Mouse (Mus musculus) spleen, postnatal 4 days (tissue): Measurements from ENCODE around the gene Fam189a1.

ENCODE experiments used
- DNase-seq, 2 experiments: peaks; one replicate each; pipeline ENCODE4 v3.0.0; 2022; ENCODE audit warnings: low spot score in 2 of 2

Gene Fam189a1

GRCm38 (mm10) chr7:64949910-64950770, 206.2 kb downstream of the Fam189a1 start:
- peak; percentile 18 to 70 for DNase-seq

DNA sequence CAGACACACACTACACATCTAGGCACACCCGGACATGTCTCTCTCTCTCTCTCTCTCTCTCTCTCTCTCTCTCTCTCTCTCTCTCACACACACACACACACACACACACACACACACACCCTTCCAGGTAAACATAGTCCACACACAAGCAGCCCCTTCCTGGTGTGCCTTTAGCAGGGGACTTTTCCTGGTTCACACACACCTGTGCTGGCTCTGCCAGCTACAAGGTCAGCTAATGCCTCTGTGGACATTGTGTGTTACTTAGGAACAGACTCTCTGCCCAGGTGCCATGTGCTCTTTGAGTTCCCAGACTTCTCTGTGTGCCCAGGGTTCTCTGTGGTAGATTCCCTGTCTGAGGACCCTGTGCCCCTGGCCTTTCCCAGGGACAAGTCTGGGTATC, 206.9 kb downstream of the Fam189a1 start:
- no peak for DNase-seq

DNA sequence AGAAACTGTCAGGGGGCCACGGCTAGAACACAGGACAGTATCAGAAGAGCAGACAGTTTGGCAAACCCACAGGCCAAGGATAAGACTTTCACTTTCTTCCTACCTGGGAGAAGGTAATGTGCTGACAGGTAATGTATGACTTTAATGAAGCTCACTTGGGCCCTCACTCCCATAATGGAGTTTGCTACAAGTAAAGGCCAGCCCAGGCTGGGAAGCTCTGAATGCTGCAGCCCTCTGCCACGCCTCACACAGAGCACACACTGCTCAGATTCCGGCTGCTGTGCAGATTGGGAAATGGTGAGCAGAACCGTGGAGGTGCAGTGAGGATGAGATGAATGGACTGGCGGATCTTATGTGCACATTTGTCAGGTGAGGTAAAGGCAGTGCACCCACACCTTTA, 211.7 kb downstream of the Fam189a1 start:
- DNase-seq: no peak

- no peak for DNase-seq
These were observed 212.2 kb downstream of the Fam189a1 start for GRCm38 (mm10) chr7:64944175-64944574.

DNA sequence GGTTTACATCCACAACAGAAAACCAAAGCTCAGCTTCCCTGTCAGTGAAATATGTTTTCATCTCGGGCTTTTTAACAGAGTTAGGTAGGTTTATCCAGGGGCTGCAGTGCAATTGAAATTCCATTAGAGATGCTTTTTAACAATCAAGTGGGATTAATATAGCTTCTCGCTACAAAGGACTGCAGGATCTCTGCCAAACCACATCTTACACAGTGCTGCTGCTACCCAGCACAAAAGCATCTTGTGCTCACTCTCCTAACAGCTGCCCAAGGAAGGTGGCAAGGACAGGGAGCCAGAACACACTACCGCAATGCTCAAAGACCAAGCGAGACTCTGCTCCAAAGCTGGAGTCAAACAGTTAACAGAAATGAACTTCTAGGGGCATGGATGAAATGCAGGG, 219.4 kb downstream of the Fam189a1 start:
- DNase-seq: no peak

- DNase-seq: no peak
These were observed 222.3 kb downstream of the Fam189a1 start for GRCm38 (mm10) chr7:64934115-64934514.

GRCm38 (mm10) chr7:64930980-64931379, 225.4 kb downstream of the Fam189a1 start:
- DNase-seq: no peak

DNA sequence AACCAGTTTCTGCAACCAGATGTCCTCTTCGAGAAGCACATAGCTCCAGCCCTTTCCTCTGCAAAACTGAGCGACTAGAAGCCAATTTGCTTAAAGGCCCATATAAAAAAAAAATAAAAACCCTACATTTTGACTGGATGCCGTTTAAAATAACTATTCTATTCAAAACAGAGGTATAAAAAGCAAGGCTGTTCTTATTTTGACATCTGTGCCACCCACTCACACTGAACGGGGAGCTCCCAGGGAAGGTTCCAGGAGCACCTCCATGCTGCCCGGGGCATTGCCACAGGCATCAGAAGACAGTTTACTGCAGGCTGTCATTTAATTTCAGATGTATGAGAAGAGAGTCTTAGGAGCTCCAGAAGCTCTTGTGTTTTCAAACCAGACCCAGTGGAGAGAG, 232.5 kb downstream of the Fam189a1 start:
- DNase-seq: no peak

DNA sequence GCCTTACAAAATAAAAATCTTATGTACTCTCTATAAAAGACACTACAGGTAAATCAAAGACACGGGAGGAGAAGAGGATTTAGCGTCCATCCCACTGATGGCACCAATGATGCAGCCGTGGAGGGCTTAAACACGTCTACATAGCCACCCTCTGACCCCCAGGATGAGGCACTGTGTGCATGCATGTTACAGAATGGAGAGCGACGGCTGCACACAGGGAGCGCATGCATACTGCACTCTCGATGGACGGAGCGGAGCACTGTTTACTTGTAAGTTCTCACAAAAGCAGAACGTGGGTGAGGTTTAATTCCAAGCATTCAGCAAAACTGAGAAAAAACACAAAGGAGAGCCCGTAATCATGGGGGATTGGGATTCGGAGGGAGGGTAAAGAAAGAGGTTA, 235.2 kb downstream of the Fam189a1 start:
- DNase-seq: no peak

- no peak for DNase-seq
These were observed 235.6 kb downstream of the Fam189a1 start for GRCm38 (mm10) chr7:64920735-64921134.

DNA sequence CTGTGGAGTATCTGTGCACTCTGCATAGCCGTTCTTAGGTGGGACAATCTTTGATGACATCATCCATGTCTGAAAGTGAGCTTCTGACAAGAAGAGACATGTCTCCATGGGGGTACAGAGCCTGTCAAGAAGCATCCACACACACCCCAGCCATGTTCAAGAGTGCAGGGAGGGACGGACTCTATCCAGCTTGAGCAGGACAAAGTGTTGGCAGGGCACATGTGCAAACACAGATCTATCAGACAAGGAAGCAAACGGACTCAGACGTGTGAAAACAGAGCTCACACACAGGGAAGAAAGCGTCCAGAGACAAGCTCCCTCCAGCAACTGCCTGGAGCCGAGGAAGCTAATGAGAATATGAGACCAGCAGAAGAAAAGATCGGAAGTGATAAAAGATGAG, 239.7 kb downstream of the Fam189a1 start:
- no peak for DNase-seq

GRCm38 (mm10) chr7:64915121-64915520, 241.2 kb downstream of the Fam189a1 start:
- DNase-seq: no peak

DNA sequence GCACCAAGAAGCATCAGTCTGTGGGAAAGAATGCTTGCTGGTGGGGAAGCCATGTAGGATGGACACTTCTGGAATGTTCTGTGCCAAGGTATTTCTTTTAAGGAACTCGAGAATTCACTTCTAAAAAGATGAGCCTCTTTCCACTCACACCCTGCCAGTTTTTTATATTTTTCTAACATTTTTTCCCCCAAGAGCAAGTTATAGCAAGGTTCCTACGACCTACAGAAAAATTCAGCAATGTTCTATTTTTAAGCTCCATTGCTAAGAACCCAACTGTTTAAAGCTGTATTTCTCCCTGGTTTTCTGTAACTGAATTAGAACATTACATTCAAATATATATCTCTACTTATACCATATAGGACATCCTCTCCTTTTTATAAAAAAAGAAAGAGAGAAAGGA, 244.4 kb downstream of the Fam189a1 start:
- DNase-seq: no peak

DNA sequence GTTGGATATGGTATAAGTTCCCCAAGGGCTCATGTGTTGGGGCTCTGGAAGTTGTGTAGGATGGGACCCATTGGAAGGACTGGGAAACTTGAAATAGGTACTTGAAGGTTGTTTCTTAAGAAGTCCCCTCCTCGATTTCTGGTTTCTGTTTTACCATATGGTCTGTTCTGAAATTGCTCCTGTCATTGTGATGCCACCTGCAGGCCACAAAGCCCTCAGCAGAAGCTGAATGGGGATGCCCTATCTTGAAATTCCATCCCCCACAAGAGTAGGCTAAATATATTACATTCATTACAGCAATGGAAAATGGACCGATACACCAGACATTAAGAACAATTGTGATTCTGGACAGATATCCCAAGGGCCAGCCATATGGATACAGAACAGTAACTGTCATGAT, 246.2 kb downstream of the Fam189a1 start:
- DNase-seq: no peak

- no peak for DNase-seq
These were observed 249.4 kb downstream of the Fam189a1 start for GRCm38 (mm10) chr7:64906955-64907354.

DNA sequence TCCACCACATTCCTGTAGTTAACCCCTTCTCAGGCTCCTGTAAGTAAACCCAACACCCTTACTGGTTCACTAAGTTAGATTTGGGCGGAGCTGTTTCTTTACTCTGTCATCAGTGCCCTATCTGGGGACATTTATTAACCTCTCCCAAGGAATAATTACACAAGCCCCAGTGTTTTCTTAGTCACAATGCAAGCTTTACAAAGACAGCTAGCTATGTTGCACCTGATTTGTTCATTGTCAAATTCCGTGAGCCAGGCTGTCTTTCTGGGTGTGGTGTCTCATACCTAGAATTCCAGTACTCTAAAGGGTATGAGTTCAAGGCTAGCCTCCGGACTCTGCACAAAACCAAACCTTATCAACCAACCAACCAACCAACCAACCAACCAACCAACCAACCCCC, 250.9 kb downstream of the Fam189a1 start:
- DNase-seq: no peak

DNA sequence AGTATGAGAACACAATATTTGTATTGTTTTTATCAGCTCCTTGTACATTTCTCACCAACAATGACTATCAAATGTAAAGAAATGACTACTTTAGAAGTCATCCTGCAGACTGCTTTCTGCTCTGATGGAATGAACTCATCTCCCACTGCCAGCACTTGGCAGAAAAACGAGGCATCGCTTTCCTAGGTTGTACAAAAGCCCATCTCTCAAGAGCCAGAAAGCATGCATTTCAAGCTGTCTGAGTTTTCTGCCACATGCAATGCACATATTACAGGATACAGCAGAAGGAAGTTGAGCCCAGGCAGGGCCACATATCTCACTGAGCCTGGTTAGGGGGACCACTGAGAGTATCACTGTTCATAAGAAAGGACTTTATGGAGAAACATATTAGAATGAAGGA, 256.1 kb downstream of the Fam189a1 start:
- no peak for DNase-seq

DNA sequence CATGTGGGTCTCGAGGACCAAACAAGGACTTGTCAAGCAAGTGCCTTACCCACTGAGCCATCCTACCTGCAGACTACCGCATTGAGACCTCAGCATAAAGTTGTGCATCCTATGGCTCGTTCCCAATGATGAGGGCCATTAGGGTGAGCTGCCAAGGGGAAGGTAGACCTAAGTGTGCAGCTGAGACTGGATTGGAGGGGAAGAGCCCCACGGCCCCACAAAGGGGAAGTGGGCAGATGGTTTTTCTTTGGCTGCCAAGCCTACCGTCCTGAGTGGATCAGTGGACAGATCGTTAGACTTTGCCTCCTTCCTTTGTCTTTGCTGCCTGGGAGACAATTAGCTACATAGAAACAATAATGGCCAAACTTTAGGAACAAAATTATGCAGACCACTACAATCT, 259.8 kb downstream of the Fam189a1 start:
- no peak for DNase-seq

- no peak for DNase-seq
These were observed 260.7 kb downstream of the Fam189a1 start for GRCm38 (mm10) chr7:64895685-64896101.

- no peak for DNase-seq
These were observed 265.2 kb downstream of the Fam189a1 start for GRCm38 (mm10) chr7:64891139-64891538.

- no peak for DNase-seq
These were observed 266.5 kb downstream of the Fam189a1 start for GRCm38 (mm10) chr7:64889919-64890318.

- no peak for DNase-seq
These were observed 272.0 kb downstream of the Fam189a1 start for GRCm38 (mm10) chr7:64884187-64884862.

- no peak for DNase-seq
These were observed 274.1 kb downstream of the Fam189a1 start for GRCm38 (mm10) chr7:64882243-64882642.
